Mouse (Mus musculus): Measurements from ENCODE around the gene Gm20388.
A peak's percentile ranks its signal among the peaks of the same experiment; 100 is the strongest.

Gm20388 gene

DNA sequence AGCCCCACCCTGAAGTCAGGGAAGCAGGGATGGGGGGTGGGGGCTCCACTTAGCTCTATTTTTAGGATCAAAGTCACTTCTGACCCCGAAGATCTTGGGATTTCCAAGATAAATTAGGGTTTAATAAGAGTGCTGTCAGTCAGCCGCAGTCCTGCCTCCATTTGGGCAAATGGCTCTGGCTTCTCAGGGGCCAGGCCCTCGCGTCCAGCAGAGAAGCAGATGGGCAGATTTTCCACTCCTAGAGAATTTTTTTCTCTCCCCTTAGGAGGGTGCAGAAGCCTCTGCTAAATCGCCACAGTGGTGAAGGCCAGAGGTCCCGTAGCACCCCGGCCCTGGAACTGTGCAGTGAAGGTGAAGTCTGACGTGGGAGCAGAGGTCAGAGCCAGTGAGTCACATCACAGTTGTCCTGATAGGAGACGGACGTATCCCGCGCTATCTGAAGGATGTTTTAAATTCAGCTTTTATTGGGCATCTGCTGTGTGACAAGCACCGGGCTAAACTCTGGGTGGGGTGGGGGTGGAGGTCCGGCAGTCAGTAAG lies 1345.2 kb downstream of the Gm20388 start:
- DNase-seq: no peak

DNA sequence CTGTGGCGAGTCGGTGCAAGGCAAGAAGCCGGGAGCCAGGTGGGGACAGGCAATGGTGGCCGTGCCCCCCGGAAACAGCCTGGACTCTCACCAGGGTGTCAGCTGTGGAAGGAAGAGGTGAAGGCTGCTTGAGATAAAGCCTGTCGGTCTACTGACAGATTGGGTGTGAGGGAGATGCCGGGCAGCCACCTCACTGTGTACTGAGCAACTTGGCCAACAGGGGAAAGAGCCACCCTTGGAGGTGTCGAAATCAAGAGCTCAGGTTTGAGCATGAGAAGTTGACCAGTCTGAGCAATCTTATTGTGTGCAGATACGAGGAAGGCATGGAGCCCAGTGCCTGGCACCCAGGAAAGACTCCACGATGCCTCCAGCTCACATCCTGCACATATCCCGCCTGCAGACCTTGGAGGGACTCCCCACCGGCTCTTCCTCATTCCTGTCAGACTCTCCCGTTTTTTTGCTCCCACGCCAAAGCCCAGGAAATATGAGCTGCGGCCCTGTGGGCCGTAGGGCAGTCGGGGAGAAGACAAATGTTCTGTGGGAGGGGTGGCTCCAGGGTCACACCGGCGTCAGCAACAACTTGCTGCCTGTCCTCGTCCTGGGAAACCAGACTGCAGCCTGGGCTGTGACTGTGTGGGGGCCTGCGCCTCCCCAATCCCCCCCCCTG lies 1347.6 kb downstream of the Gm20388 start:
- no peak for DNase-seq

DNA sequence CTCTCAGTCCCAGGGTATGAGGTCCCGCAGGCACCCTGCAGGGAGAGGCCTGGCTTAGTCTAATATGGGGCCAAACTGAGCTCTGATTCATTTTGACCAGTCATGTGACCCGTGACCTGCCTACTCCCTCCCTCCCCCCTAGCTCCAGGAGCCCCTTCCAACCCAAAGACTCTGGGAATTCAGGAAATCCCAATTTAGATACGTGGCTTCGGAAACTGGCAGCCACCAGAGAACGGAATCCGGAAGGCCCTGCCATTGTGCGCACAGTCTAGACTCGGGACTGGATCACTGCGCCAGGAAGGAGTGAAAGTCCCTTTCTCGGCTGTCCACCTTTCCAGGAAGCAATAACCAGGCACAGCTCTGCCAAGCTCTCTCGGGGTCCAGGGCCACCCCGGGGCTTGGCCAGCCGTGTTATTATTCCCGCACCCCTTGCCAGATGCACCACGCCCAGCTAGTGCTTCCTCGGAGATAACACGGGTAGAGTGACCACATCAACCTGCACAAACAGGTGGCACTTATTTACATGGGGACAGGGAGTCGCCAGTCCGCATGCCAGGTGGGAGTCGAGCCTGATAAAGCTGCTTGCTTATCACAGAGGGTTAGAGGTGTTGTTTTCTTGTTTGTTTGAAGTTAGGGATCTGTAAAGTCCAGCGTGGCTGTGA lies 1352.2 kb downstream of the Gm20388 start:
- DNase-seq: peak; percentile 74

DNA sequence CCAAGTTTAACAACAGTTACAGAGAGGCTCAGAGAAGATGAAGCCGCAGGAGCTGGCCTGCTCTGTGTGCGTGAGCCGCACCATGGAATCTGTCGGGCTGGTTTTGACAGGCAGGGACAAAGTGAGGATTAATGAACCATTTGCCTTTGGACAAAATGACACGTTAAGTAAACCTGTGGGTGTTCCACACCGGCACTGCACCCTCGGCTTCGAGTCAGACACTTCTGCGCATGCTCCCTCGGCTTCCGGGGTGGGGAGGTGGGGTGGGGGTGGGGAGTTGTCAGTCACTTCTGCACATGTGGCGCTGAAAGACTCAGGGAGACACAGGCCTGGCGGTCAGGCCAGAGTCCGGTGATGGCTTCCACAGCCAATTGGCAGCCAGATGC lies 1352.7 kb downstream of the Gm20388 start:
- peak in 1 of 2 experiments; percentile 17 for DNase-seq

DNA sequence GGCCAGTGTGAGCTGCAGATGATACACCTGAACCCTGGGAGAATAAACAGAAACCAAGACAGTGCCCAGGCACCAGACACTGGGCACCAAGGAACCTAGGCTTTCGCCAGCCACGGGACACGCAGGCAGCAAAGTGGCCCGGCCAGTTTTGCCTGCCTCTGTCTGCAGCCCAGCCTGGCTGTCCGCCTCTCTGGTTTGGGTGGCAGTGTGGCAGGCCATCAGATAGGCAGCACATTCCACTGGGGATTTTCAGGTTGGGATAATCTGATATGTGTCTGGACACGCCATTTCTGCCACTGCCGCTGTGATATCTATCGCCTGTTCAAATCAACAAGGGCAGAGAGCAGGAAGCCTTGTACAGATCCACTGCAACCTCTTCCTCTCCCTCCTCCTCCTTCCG lies 1353.6 kb downstream of the Gm20388 start:
- no peak for DNase-seq

DNA sequence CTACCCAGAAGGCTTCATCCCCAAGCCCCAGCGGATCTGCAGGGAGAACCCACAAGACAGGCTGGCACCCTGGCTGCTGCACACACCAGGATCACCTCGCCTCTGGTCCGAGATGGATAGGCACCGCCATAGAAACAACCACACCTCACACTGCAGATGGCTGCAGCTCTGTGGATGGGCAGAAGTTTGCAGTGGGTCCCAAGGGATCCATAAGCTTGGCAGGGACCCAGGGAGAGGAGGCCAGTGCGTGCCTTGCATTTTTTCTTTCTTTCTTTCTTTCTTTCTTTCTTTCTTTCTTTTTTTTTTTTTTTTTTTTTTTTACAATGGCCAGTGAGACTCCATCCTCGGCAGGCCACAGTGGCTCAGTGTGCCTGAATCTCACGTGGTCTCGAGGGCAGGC lies 1360.9 kb downstream of the Gm20388 start:
- DNase-seq: no peak

DNA sequence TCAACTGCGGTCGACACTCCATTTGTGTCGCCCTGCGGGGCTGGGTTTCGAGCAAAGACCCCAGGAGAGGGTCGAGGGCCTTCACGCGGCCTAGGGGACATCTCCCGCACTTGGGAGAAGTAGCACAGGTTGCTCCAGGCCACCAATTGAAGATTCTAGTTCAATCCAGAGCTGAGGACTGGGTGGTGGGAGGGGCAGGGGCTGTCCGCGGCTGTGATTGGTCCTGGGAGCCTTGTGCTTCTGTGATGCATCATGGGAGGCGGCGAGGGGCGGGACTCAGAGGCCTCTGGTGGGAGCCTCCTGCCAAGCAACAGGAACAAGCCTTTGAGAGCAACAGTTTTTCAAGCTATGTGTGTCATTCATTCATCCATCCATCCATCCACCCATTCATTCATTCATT lies 1362.6 kb downstream of the Gm20388 start:
- DNase-seq: no peak

DNA sequence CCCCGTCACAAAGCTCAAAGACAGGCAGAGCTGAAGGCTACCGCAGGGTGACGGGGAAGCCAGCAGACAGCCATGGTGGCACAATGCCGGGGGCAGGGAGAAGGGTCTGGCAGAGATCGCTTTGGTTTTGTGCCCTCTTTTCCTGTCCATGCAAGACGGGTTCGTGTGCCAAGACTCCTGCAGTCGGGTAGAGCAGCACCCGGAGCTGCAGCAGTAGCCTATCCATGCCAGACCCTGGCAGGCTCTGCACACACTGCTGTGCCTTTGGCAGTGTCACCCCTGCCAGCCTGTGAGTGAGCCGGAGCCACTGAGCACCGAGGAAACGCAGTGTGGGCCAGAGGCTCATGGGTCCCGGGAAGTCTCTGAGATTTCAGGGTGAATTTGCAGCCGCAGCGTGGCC lies 1363.0 kb downstream of the Gm20388 start:
- no peak for DNase-seq

DNA sequence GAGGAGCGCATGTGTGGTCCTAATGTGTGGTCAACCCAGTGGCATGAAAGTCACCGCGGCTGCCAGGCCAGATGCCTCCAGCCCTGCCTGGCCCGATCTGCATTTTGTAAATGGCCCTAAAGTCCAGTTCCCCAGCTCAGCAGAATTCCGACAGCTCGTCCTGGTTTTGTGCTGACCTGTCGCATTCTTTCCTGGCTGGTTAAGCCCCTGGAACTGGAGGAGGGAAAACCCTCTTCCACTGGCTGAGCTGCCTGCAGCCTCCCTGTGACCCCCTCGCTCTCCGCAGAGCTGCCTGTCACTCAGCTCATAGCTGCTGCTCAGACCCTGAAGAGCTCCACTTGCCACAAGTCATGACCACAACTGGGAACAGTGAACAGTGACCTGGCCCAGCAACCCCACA lies 1369.8 kb downstream of the Gm20388 start:
- peak in 1 of 2 experiments; percentile 16 for DNase-seq

DNA sequence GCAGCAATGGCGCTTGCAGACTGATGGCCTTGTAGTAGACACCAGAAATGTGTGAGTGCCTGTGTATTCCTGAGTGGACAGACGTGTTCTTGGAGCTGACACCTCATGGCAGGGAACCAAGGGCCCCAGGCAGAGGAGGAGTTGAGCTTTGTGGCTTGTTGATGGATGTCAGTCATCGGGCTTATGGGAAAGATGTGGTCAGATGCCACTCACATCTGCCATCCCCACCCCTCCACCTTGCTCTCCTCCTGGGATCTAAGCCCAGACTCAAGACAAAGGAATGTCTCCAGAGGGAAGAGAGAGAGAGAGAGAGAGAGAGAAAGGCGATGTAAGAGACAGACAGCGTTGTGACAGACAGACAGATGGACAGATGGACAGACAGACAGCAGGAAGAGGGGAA lies 1378.7 kb downstream of the Gm20388 start:
- DNase-seq: no peak

DNA sequence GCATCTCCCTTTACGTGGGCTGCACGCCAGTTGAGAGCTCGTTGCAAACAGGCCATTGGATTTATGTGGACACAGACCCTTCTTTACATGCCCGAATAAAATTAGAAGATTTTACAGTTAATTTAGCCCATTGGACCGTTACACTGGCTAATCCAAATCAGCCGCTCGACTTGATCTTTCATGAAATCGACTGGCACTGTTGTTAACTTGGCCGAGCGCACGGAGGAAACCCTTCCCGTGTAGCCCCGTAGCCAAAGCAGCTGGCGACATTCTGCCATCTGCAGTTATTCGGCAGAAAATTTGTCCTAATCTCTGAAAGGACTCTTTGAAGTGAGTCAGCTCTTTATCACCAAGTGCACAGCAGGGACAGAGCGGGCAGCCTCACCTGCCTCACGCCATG lies 1379.9 kb downstream of the Gm20388 start:
- DNase-seq: no peak

DNA sequence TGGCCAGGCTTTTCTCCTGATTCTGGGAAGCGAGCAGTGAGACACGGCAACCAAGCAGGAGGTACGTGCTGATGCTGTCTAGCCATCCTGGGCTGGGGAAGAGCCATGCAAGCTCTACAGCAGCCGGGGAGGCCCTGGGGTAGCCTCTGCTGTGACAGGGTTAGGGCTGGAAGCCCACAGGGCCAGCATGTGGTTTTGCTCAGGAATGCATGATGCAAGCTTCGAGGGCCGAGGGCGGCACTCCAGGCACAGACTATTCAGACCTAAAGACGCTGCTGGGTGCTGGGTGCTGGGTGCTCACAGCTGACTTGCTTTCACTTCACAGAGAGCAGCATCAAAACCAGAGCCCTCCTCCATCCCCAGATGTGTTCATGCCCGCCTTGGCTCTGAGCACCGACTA lies 1382.8 kb downstream of the Gm20388 start:
- DNase-seq: no peak

DNA sequence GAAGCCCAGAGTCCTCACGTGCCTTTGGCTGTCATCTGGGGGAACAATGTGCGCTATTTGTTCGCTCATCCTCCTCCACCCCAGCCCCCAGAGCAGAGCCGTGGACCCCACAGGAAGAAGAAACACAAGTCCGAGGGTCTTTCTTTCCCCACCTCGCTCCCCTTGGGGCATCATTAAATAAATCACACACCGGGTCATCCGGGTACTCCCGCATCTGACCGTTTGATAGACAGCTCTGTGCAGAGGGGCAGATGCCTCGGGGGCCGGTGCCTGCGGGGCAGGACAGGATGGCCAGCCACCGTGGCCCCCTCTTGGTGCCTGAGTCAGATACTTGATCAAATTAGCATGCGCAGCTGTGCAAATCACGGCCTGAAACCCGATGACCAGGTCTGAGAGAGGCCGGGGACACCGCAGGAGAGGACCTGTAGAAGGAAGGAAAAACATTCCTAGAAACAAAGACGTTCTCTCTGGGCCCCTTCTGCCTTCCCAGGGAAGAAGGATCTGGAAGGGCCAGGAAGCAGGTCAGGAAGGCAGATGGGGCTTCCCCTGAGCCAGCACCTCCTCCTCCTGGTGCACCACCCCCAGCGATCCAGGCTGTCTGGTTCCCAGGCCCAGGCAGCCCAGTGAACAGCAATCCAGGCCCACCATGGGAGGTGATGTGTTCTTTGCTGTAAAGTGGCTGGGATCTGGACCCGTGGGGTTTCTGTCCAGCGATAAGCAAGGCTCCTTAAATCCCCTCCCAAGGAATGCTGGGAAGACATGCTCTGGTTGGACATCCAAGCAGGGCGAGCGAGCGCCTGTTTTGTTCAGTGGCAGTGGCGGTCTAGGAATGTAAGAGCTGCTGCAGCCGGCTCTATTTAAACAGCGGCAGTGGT lies 1383.8 kb downstream of the Gm20388 start:
- DNase-seq: no peak

DNA sequence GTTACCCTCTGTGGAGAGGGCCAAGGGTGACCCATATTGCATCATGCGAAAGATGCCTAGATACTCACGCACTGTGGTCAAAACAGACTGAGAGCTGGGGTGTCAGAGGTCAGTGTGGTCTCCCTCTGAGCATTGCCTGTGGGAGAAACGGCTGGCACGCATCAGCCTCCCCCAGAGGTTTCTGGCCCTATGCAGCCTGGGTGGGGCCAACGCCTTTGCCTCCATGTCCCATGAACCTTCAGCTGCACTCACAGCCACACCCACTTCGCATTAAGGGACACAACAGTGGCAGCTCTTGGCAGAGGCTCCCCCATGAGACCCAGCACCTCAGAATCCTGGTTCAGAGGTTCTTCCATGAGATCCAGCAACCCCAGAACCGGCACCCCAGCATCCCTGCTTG lies 1385.4 kb downstream of the Gm20388 start:
- no peak for DNase-seq

DNA sequence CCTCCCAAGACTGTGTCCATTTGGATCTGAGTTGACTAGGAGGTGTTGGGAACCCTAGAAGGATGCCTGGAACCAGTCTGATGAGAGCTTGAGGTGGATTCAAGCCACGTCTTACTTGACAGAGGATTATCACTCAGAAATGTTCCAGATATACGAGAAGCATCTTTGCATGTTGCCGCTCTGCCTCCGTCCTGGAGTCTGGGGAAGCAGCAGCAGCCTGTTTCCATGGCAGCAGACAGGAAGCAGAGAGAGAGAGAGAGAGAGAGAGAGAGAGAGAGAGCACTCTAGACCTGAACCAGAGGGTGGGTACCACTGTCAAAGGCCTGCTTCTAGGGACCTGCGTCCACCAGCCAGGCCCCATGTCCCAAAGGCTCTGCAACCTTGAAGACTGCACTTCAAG lies 1386.0 kb downstream of the Gm20388 start:
- no peak for DNase-seq

DNA sequence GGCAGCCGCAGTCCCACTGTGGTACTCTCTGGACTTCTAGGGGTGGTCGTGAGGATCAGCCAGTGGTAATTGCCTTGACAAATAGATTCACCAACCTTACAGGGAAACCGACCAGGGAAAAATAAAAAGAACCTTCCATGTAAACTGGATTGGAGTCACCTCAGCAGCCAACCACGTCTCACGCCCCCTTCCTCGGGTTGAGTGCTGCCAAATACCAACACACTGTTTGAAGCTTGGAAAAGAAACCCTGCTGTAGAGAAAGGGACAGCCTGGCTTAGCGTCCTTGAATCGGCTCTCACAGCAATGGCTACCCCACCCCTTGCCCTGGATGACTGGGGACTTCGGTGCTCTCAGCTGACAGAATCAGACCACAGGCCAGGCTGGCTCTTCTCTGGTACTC lies 1386.7 kb downstream of the Gm20388 start:
- no peak for DNase-seq

DNA sequence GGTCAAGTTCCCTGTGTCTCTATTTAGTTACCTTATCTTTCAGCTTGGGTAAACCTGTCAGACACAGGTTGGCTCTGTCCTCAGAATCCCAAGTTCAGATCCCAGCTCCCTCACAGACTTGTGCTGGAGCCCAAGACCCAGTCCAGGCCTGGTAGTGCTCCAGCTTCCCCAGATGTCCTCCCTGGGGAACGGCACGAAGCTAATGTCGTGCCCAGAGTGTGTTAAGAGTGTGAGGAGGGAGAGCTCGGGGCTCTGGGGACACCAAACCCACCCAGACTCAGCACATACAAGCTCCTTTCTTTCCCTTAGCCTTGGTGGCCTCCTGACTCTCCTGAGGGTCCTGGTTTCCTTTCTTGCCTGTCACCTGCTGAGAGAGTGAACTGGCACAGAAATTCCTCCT lies 1389.4 kb downstream of the Gm20388 start:
- no peak for DNase-seq

DNA sequence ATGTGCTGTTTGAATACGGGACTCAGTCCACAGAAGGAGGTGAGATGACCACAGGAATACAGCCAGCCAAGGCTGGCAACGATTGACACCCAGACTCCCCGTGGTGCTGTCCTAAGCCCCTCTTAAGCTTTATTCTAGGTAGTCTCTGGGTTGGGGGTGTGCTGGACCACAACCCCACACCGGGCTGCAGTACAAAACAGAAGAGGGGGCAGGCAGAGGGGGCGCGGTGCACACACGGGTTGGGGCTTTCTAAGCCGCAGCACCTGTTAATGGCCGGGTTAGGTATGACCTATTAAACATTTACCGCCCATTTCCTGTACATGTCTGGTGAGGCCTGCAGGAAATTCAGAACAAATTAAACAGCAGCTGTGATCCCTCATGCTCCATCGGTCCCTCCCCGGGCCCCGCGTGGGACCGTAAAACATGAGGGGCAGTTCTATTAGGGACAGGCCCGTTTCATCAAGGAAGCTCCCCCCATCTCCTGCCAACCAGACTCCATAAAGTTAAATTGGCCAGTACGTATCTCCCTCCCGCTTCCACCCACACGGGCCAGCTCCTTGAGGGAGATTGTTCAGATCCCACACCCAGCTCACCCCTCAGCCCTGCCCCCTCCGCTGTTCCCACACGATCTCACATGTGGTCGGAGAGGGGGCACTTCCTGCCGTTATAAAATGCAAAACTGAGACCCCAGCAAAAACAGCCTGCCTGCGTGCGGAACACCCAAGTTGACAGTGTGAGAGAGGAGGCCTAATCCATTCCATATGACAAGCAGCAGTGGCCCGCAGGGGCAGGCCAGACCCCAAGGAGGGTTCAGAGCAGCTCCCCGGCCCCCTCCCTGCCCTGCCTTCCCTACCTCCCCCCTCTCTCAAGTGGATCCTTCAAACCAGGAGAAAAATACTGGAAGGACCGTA lies 1390.1 kb downstream of the Gm20388 start:
- no peak for DNase-seq

DNA sequence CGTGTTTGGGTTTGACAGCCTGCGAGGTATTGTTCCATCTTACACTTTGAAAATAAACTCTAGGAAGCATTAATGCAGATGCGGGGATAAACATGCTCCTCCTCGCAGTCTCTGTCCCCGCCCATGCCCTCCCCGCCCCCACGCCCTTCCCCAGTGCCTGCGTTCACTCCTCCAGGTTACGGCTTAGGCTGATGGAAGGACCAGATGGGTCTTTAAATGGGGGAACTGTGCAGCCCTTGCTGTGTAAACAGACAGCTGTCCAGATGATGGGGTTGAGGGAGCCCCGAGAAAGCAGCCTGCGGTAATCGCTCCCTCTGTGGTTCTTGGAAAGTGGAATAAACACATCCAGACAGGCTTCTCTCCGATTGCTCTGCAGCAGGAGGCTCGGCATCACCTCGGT lies 1390.8 kb downstream of the Gm20388 start:
- DNase-seq: no peak

DNA sequence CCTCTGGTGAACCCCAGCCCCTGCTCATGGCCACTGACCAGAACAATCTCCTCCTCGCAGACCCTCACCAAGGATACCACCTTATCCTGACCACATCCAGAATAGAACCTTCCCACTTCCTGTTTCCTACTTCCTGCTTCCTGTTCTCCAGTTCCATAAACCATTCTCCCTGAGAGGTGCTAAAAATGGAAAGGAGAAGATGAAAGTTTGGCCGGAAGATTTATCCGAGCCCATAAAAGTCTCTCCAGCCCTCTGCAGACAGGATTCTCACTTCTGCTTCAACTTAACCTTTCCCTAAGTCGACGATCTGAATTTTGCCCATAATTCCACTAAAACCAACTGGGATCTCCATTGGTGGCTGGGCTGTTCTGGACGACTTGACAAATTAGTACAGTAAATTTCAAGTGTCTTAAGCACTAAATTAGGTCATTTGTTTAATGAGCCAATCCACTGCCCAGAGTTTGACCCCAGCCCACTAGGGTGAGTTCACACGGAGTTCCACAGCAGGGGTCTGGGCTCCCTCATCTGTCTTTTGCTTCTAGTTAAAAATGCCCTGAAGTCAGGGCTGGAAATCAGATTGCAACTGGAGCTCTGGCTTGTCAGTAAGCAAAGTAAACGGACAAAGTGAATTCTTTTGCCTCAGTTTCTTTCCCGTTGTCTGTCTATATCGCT lies 1391.5 kb downstream of the Gm20388 start:
- DNase-seq: no peak

DNA sequence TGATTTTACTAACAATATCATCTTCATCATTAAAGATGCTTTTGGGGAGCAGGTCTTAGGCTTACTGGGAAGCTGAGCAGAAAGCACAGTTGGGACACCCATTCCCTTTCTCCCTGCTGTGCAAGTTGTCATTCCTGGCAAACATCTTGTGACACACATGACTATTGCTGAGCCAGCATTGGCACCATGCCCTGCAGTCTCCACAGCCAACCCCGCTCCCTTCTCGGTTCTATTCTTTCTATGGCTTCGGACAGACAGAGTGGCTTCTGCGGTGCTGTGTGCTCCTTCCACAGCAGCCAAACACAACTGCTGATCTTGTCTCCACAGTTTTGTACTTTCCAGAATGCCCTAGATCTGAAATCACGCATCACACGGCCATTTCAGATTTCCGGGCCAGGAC lies 1397.1 kb downstream of the Gm20388 start:
- DNase-seq: no peak

All from kidney, adult 8-10 months (tissue).